Mouse (Mus musculus): ENCODE measurements around the gene Acsbg1. TPM values are rescaled to one million over a fixed set of nuclear protein-coding genes. Genes with fewer than 3 reads are reported as not detected.

Gene Acsbg1
- polyA plus RNA-seq, 1 experiment from 2014 or later: 0.11 TPM

GRCm38 (mm10) chr9:54560831-54561601 is 100.7 kb downstream of the Acsbg1 start:
- DNase-seq (ENCODE audit: low spot score): no peak
- H3K4me2 ChIP-seq: no peak overlapping the region
- H3K9me3 ChIP-seq (ENCODE audit: control insufficient read depth, low read length): no peaks in the 10 kb centered on the region
- no peak overlapping the region for H3K27ac ChIP-seq (ENCODE audit: low read depth, low read length)
- H3K9ac ChIP-seq (ENCODE audit: low read depth, low read length): no peak overlapping the region
- H3K27me3 ChIP-seq (replicated peaks; ENCODE audit: control insufficient read depth, insufficient read depth, low read length): peaks cover 7% of the 10 kb centered on the region; the same call in 1 of the 2 replicates
- H3K4me3 ChIP-seq (ENCODE audit: low read depth, low read length): no peak overlapping the region
- 85% methylated on average over 8 of the region's 8 CpGs for WGBS
- ATAC-seq (replicated peaks; ENCODE audit: low FRiP score): no peak
- no peaks in the 10 kb centered on the region for H3K36me3 ChIP-seq (ENCODE audit: control insufficient read depth, insufficient read depth, low read length)
- H3K4me1 ChIP-seq (replicated peaks; ENCODE audit: control insufficient read depth, insufficient read depth, low read length): peaks cover 6% of the 10 kb centered on the region; the same call in 1 of the 2 replicates

- Histone ChIP-seq H3K36me3 (ENCODE audit: control insufficient read depth, insufficient read depth, low read length) (no peaks in the 10 kb centered on the region), H3K9me3 (ENCODE audit: control insufficient read depth, low read length) (no peaks in the 10 kb centered on the region), H3K27ac (ENCODE audit: low read depth, low read length) (no peak within 1 kb of the TSS), H3K9ac (ENCODE audit: low read depth, low read length) (peak within 1 kb of the TSS; percentile 62), H3K4me1 (replicated peaks; ENCODE audit: control insufficient read depth, insufficient read depth, low read length) (peaks cover 6% of the 10 kb centered on the region; the same call in 1 of the 2 replicates), H3K27me3 (replicated peaks; ENCODE audit: control insufficient read depth, insufficient read depth, low read length) (peaks cover 7% of the 10 kb centered on the region; the same call in 1 of the 2 replicates), H3K4me2 (peak within 1 kb of the TSS; percentile 94), H3K4me3 (ENCODE audit: low read depth, low read length) (peak within 1 kb of the TSS; percentile 59)
- peak; percentile 86 for DNase-seq (ENCODE audit: low spot score)
- 3% methylated on average over 50 of the region's 54 CpGs for WGBS
- ATAC-seq (replicated peaks; ENCODE audit: low FRiP score): peak; percentile 97
Measured at GRCm38 (mm10) chr9:54559771-54560471, 101.7 kb downstream of the Acsbg1 start, which contains the start of gene Cib2. Cib2 (minus strand) TSS chr9:54560218.

- peaks cover 7% of the 10 kb centered on the region; the same call in 1 of the 2 replicates for H3K27me3 ChIP-seq (replicated peaks; ENCODE audit: control insufficient read depth, insufficient read depth, low read length)
- H3K9ac ChIP-seq (ENCODE audit: low read depth, low read length): no peak overlapping the region
- H3K9me3 ChIP-seq (ENCODE audit: control insufficient read depth, low read length): no peaks in the 10 kb centered on the region
- no peak overlapping the region for H3K4me3 ChIP-seq (ENCODE audit: low read depth, low read length)
- H3K4me2 ChIP-seq: no peak overlapping the region
- WGBS: 69% methylated on average over 8 of the region's 8 CpGs
- peaks cover 6% of the 10 kb centered on the region; the same call in 1 of the 2 replicates for H3K4me1 ChIP-seq (replicated peaks; ENCODE audit: control insufficient read depth, insufficient read depth, low read length)
- DNase-seq (ENCODE audit: low spot score): no peak
- no peak for ATAC-seq (replicated peaks; ENCODE audit: low FRiP score)
- H3K36me3 ChIP-seq (ENCODE audit: control insufficient read depth, insufficient read depth, low read length): no peaks in the 10 kb centered on the region
- no peak overlapping the region for H3K27ac ChIP-seq (ENCODE audit: low read depth, low read length)
Measured at GRCm38 (mm10) chr9:54558731-54559130, 102.9 kb downstream of the Acsbg1 start.

GRCm38 (mm10) chr9:54555044-54555443 is 106.6 kb downstream of the Acsbg1 start:
- DNase-seq (ENCODE audit: low spot score): no peak
- Histone ChIP-seq H3K27ac (ENCODE audit: low read depth, low read length) (no peak overlapping the region), H3K4me1 (replicated peaks; ENCODE audit: control insufficient read depth, insufficient read depth, low read length) (peaks cover 3% of the 10 kb centered on the region; the same call in 1 of the 2 replicates), H3K27me3 (replicated peaks; ENCODE audit: control insufficient read depth, insufficient read depth, low read length) (peaks cover 7% of the 10 kb centered on the region; the same call in 1 of the 2 replicates), H3K36me3 (ENCODE audit: control insufficient read depth, insufficient read depth, low read length) (no peaks in the 10 kb centered on the region), H3K4me2 (no peak overlapping the region), H3K9me3 (ENCODE audit: control insufficient read depth, low read length) (no peaks in the 10 kb centered on the region), H3K4me3 (ENCODE audit: low read depth, low read length) (no peak overlapping the region), H3K9ac (ENCODE audit: low read depth, low read length) (no peak overlapping the region)
- 63% methylated on average over 2 of the region's 2 CpGs for WGBS
- no peak for ATAC-seq (replicated peaks; ENCODE audit: low FRiP score)

Small RNA genes lying within 50 kb of the gene (microRNA-seq; reads per million reads assigned to microRNA genes)
- not detected for gene Mir5710 (ENCODE audit: borderline number of aligned reads)

Other genes starting within 250 kb of the Acsbg1 start
- 2.5 and 2.6 TPM in 2 replicates for gene Dmxl2, start 160.2 kb downstream of the Acsbg1 start, polyA plus RNA-seq (2014; fragmentation: Nextera tagmentation; extraction: Ambion mirVana)
- gene Sh2d7, start 122.9 kb downstream of the Acsbg1 start, polyA plus RNA-seq (2014; fragmentation: Nextera tagmentation; extraction: Ambion mirVana): not detected in 2 replicates
- 4.6 and 5.3 TPM in 2 replicates for gene Cib2, start 101.7 kb downstream of the Acsbg1 start, polyA plus RNA-seq (2014; fragmentation: Nextera tagmentation; extraction: Ambion mirVana)
- 234 and 244 TPM in 2 replicates for gene Idh3a, start 75.5 kb downstream of the Acsbg1 start, polyA plus RNA-seq (2014; fragmentation: Nextera tagmentation; extraction: Ambion mirVana)
- 11.7 and 13.2 TPM in 2 replicates for gene Dnaja4, start 37.0 kb upstream of the Acsbg1 start, polyA plus RNA-seq (2014; fragmentation: Nextera tagmentation; extraction: Ambion mirVana)
- gene Wdr61, start 72.6 kb upstream of the Acsbg1 start, polyA plus RNA-seq (2014; fragmentation: Nextera tagmentation; extraction: Ambion mirVana): 198 and 203 TPM in 2 replicates
- gene Crabp1, start 102.9 kb upstream of the Acsbg1 start, polyA plus RNA-seq (2014; fragmentation: Nextera tagmentation; extraction: Ambion mirVana): 37.0 and 40.0 TPM in 2 replicates
- 31.3 TPM in 2 replicates for gene Ireb2, start 201.9 kb upstream of the Acsbg1 start, polyA plus RNA-seq (2014; fragmentation: Nextera tagmentation; extraction: Ambion mirVana)

Measured in liver, embryonic 11.5 days (tissue).